Mouse (Mus musculus): ENCODE data around the gene Fam120b. TPM values are rescaled to one million over a fixed set of nuclear protein-coding genes. Genes with fewer than 3 reads are reported as not detected.

Gene Fam120b
- polyA plus RNA-seq, 1 experiment from 2014 or later = 51.0 TPM

DNA sequence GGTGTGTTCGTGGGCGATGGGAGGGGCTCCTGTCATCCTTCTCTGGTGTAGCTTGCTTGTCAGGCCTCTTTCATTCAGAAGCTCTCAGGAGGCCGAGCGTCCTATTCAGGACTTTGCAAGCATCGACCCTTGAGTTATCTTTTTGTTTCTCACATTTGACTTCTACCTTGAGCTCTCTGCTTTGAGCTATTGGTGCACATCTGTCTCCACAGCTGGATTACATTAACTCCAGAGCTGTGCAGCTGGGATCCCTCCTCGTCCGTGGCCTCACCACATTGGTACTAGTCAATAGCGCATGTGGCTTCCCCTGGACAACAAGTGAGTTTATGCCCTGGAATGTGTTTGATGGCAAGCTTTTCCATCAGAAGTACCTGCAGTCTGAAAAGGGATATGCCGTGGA, 26.7 kb downstream of the Fam120b start:
- no peak overlapping the region for H3K4me2 ChIP-seq (ENCODE audit: low read depth, low read length)
- no peak overlapping the region for H3K9ac ChIP-seq (replicated peaks; ENCODE audit: low read depth, low read length)
- H3K27ac ChIP-seq (ENCODE audit: low read depth, low read length) = no peak overlapping the region
- ATAC-seq (ENCODE audit: low read depth) = no peak
- no peaks in the 10 kb centered on the region for H3K9me3 ChIP-seq (ENCODE audit: control insufficient read depth, low read length)
- H3K36me3 ChIP-seq (ENCODE audit: control insufficient read depth, insufficient read depth, low read length) = peaks cover 77% of the 10 kb centered on the region
- H3K27me3 ChIP-seq (ENCODE audit: control insufficient read depth, insufficient read depth, low read length) = no peaks in the 10 kb centered on the region
- 88% methylated on average over 9 of the region's 9 CpGs for WGBS
- no peak overlapping the region for H3K4me3 ChIP-seq (ENCODE audit: low read depth, low read length)
- H3K4me1 ChIP-seq (ENCODE audit: control insufficient read depth, insufficient read depth, low read length) = no peaks in the 10 kb centered on the region

DNA sequence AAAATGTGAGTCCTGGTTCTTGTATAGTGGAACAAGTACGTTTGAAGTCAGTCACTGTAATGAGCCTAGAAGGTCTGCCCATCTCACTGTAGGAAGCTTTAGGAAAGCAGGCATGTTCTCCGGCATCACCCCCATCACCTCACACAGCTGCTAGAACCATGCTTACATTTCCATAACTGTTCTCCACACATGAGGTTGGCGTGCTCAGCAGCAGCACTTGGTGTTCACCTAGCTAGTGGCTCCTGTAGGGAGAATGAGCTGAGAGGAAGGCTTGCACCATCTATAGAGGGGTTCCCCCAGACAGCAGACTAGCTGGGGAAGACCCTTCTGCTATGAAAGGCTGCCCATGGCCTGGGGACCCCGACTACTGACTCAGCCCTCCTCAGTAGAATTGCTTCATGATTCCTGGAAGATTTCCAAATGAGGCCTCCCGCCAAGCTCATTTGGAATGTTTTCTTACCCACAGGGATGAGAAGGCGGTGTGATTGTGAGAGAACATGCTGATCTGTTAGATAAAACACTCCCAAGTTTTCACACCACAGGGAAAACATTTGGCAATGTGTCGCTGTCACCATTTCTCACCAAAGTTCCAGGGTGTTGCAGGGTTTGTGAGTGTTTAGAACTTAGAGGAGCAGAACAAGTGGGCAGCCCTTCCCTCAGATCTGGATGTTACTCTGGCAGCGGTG, 27.2 kb downstream of the Fam120b start:
- Histone ChIP-seq H3K4me3 (ENCODE audit: low read depth, low read length) (no peak overlapping the region), H3K4me1 (ENCODE audit: control insufficient read depth, insufficient read depth, low read length) (no peaks in the 10 kb centered on the region), H3K9me3 (ENCODE audit: control insufficient read depth, low read length) (no peaks in the 10 kb centered on the region), H3K27ac (ENCODE audit: low read depth, low read length) (no peak overlapping the region), H3K9ac (replicated peaks; ENCODE audit: low read depth, low read length) (no peak overlapping the region), H3K4me2 (ENCODE audit: low read depth, low read length) (no peak overlapping the region), H3K27me3 (ENCODE audit: control insufficient read depth, insufficient read depth, low read length) (no peaks in the 10 kb centered on the region), H3K36me3 (ENCODE audit: control insufficient read depth, insufficient read depth, low read length) (peaks cover 77% of the 10 kb centered on the region)
- no peak for ATAC-seq (ENCODE audit: low read depth)
- WGBS = 69% methylated on average over 8 of the region's 8 CpGs

DNA sequence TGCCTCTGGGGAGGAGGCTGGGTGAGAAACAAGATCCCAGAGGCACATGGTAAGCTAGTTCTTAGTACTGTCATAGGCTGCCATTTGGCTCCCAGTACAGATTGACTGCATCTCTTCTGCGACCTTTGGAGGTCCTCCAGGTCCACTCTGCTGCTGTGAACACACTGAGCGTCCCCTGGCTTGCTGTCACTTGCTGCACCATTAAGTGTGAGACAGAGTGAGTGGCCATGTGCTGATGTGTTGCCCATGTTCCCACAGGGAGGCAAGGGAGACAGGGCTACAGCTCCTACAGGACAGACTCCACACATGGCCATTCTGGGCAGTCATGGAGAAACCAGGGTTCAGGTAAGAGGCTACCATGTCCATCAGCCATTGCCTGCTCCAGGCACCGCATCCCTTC, 29.9 kb downstream of the Fam120b start:
- no peaks in the 10 kb centered on the region for H3K4me1 ChIP-seq (ENCODE audit: control insufficient read depth, insufficient read depth, low read length)
- H3K9ac ChIP-seq (replicated peaks; ENCODE audit: low read depth, low read length) = no peak overlapping the region
- WGBS = 93% methylated on average over 3 of the region's 3 CpGs
- H3K27me3 ChIP-seq (ENCODE audit: control insufficient read depth, insufficient read depth, low read length) = no peaks in the 10 kb centered on the region
- no peak for ATAC-seq (ENCODE audit: low read depth)
- H3K27ac ChIP-seq (ENCODE audit: low read depth, low read length) = no peak overlapping the region
- H3K4me2 ChIP-seq (ENCODE audit: low read depth, low read length) = no peak overlapping the region
- H3K9me3 ChIP-seq (ENCODE audit: control insufficient read depth, low read length) = no peaks in the 10 kb centered on the region
- H3K36me3 ChIP-seq (ENCODE audit: control insufficient read depth, insufficient read depth, low read length) = peaks cover 63% of the 10 kb centered on the region
- no peak overlapping the region for H3K4me3 ChIP-seq (ENCODE audit: low read depth, low read length)

DNA sequence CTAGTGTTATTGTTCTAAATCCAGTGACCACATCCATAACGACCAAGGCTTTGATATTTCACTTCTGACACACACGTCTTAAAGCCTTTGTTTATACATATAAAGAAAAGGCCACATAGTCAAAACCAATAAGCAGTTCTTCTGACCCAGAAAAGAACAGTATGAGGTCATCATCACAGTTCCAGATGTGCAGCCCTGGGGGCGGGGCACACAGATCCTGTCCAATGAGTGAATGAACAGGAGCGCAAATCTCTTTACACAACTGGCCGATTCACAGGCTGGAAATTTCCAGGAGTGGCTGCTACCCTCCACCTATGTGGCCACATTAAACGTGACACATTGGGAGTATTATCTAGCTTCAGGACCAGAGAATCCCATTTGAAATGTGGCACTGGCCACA, 33.4 kb downstream of the Fam120b start:
- H3K9ac ChIP-seq (replicated peaks; ENCODE audit: low read depth, low read length) = no peak overlapping the region
- no peaks in the 10 kb centered on the region for H3K4me1 ChIP-seq (ENCODE audit: control insufficient read depth, insufficient read depth, low read length)
- no peak overlapping the region for H3K4me3 ChIP-seq (ENCODE audit: low read depth, low read length)
- no peaks in the 10 kb centered on the region for H3K9me3 ChIP-seq (ENCODE audit: control insufficient read depth, low read length)
- H3K27ac ChIP-seq (ENCODE audit: low read depth, low read length) = no peak overlapping the region
- H3K27me3 ChIP-seq (ENCODE audit: control insufficient read depth, insufficient read depth, low read length) = no peaks in the 10 kb centered on the region
- no peak overlapping the region for H3K4me2 ChIP-seq (ENCODE audit: low read depth, low read length)
- 86% methylated on average over 6 of the region's 6 CpGs for WGBS
- no peak for ATAC-seq (ENCODE audit: low read depth)
- H3K36me3 ChIP-seq (ENCODE audit: control insufficient read depth, insufficient read depth, low read length) = peaks cover 48% of the 10 kb centered on the region

DNA sequence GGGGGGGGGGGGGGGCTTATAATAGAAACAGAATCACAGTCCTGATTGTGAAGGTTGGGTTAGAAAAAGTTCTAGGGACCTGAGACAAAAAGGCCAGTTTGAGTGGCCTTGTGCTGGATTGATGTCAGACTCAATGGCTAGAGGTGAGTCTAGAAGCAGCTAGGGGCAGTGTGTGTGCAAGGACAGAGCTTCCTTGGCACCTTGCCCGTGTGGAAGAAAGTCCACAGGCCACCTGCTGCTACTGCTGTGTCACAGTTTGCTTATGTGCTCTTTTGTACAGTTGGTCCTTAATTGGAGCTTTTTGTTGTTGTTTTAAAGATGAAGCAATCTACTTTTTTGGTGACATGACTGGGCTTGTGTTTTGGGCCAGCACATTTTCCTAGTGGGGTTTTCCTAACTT, 33.9 kb downstream of the Fam120b start:
- no peak overlapping the region for H3K4me2 ChIP-seq (ENCODE audit: low read depth, low read length)
- no peaks in the 10 kb centered on the region for H3K4me1 ChIP-seq (ENCODE audit: control insufficient read depth, insufficient read depth, low read length)
- no peaks in the 10 kb centered on the region for H3K9me3 ChIP-seq (ENCODE audit: control insufficient read depth, low read length)
- H3K27me3 ChIP-seq (ENCODE audit: control insufficient read depth, insufficient read depth, low read length) = no peaks in the 10 kb centered on the region
- H3K27ac ChIP-seq (ENCODE audit: low read depth, low read length) = no peak overlapping the region
- ATAC-seq (ENCODE audit: low read depth) = no peak
- no peak overlapping the region for H3K4me3 ChIP-seq (ENCODE audit: low read depth, low read length)
- H3K36me3 ChIP-seq (ENCODE audit: control insufficient read depth, insufficient read depth, low read length) = peaks cover 48% of the 10 kb centered on the region
- WGBS = 58% methylated on average over 1 of the region's 1 CpGs
- no peak overlapping the region for H3K9ac ChIP-seq (replicated peaks; ENCODE audit: low read depth, low read length)

DNA sequence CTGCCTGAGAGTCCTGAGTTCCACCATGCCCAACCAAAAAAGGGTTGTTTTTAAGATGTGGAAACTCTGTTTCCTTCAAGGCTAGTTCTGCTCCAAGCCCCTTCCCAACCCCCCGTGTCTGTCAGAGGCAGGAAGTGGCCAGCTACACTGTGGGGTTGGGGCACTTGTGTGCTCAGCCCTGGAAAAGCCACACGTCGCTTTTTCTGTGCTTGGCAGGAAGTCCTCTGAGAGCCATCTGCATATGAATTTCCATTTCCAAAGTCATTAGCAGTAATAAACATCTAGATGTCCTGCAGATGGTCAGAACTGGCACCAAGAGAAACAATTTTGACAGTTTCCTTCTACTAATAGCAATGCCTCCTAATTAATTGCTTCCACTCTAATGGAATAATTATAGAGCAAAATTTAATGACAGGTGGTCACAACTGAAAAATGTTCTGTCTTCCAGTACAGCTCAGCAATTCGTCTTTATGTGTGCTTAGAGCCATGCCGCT, 35.1 kb downstream of the Fam120b start:
- H3K4me1 ChIP-seq (ENCODE audit: control insufficient read depth, insufficient read depth, low read length) = no peaks in the 10 kb centered on the region
- 57% methylated on average over 5 of the region's 5 CpGs for whole genome bisulfite sequencing
- peaks cover 40% of the 10 kb centered on the region for H3K36me3 ChIP-seq (ENCODE audit: control insufficient read depth, insufficient read depth, low read length)
- H3K4me2 ChIP-seq (ENCODE audit: low read depth, low read length) = no peak overlapping the region
- H3K9ac ChIP-seq (replicated peaks; ENCODE audit: low read depth, low read length) = no peak overlapping the region
- H3K4me3 ChIP-seq (ENCODE audit: low read depth, low read length) = no peak overlapping the region
- no peak overlapping the region for H3K27ac ChIP-seq (ENCODE audit: low read depth, low read length)
- no peak for ATAC-seq (ENCODE audit: low read depth)
- no peaks in the 10 kb centered on the region for H3K27me3 ChIP-seq (ENCODE audit: control insufficient read depth, insufficient read depth, low read length)
- H3K9me3 ChIP-seq (ENCODE audit: control insufficient read depth, low read length) = no peaks in the 10 kb centered on the region

DNA sequence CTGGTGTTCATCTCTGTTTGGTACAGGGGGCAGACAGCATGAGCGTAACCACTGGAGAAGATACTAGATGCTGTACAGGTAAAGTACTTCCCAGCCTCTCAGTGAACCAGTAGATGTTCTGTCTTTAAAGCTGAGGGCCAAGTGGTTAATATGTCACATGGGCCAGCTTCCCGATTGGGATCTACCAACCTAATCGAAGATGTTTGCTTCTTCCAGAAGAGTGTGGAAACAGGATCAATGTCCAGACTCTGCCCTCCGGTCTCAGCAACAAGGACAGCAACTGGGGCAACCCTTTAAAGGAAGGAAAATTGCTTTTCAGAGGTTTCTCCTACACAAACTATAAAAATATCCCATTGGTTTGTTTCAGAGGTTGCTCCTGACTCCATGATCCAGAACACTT, 35.5 kb downstream of the Fam120b start:
- 94% methylated on average over 4 of the region's 4 CpGs for WGBS
- Histone ChIP-seq H3K4me3 (ENCODE audit: low read depth, low read length) (no peak overlapping the region), H3K9ac (replicated peaks; ENCODE audit: low read depth, low read length) (no peak overlapping the region), H3K4me2 (ENCODE audit: low read depth, low read length) (no peak overlapping the region), H3K27ac (ENCODE audit: low read depth, low read length) (no peak overlapping the region), H3K27me3 (ENCODE audit: control insufficient read depth, insufficient read depth, low read length) (no peaks in the 10 kb centered on the region), H3K9me3 (ENCODE audit: control insufficient read depth, low read length) (no peaks in the 10 kb centered on the region), H3K4me1 (ENCODE audit: control insufficient read depth, insufficient read depth, low read length) (no peaks in the 10 kb centered on the region), H3K36me3 (ENCODE audit: control insufficient read depth, insufficient read depth, low read length) (peaks cover 37% of the 10 kb centered on the region)
- no peak for ATAC-seq (ENCODE audit: low read depth)

DNA sequence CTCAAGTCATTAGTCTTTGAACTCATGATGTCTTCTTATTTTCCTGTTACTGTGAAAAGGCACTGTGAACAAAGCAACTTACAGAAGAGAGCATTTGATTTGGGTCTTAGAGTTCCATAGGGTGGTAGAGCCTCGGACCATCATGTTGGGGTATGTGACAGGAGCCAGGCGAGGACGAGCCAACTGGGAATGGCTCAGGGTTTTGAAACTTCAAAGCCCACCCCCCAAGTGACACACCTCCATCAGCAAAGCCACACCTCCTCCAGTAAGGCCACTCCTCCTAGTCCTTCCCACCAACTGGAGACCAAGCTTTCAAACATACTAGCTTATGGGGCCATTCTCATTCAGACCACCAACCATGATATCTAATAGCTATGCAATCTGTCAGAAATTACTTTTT, 36.0 kb downstream of the Fam120b start:
- H3K4me2 ChIP-seq (ENCODE audit: low read depth, low read length) = no peak overlapping the region
- H3K27me3 ChIP-seq (ENCODE audit: control insufficient read depth, insufficient read depth, low read length) = no peaks in the 10 kb centered on the region
- no peak for ATAC-seq (ENCODE audit: low read depth)
- H3K4me3 ChIP-seq (ENCODE audit: low read depth, low read length) = no peak overlapping the region
- H3K27ac ChIP-seq (ENCODE audit: low read depth, low read length) = no peak overlapping the region
- H3K36me3 ChIP-seq (ENCODE audit: control insufficient read depth, insufficient read depth, low read length) = peaks cover 34% of the 10 kb centered on the region
- no peaks in the 10 kb centered on the region for H3K9me3 ChIP-seq (ENCODE audit: control insufficient read depth, low read length)
- H3K9ac ChIP-seq (replicated peaks; ENCODE audit: low read depth, low read length) = no peak overlapping the region
- 81% methylated on average over 3 of the region's 3 CpGs for WGBS
- H3K4me1 ChIP-seq (ENCODE audit: control insufficient read depth, insufficient read depth, low read length) = no peaks in the 10 kb centered on the region

DNA sequence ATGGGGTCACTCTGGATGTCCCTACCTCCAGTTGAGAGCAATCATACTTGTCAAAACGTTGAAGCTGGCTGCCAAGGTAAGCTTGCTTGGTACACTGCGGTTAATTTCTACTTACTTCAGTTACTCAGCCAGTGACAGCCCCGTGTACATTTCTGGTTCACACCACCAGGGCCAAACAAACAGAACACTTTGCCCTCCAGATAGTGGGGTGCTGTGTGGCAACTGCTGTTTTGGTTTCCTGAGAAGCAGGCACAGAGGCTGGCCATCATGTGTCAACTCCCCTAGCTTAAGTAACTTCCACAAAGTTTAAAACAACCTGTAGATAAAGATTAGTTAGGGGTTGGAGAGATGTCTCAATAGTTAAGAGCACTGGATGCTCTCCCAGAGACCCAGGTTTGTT, 38.7 kb downstream of the Fam120b start:
- H3K4me2 ChIP-seq (ENCODE audit: low read depth, low read length) = no peak overlapping the region
- no peak overlapping the region for H3K27ac ChIP-seq (ENCODE audit: low read depth, low read length)
- no peaks in the 10 kb centered on the region for H3K27me3 ChIP-seq (ENCODE audit: control insufficient read depth, insufficient read depth, low read length)
- no peak overlapping the region for H3K4me3 ChIP-seq (ENCODE audit: low read depth, low read length)
- H3K36me3 ChIP-seq (ENCODE audit: control insufficient read depth, insufficient read depth, low read length) = peaks cover 22% of the 10 kb centered on the region
- ATAC-seq (ENCODE audit: low read depth) = no peak
- H3K9me3 ChIP-seq (ENCODE audit: control insufficient read depth, low read length) = no peaks in the 10 kb centered on the region
- no peak overlapping the region for H3K9ac ChIP-seq (replicated peaks; ENCODE audit: low read depth, low read length)
- no peaks in the 10 kb centered on the region for H3K4me1 ChIP-seq (ENCODE audit: control insufficient read depth, insufficient read depth, low read length)
- 89% methylated on average over 3 of the region's 3 CpGs for WGBS
